Mouse (Mus musculus): ENCODE results near the gene Sult4a1. TPM values are rescaled to one million over a fixed set of nuclear protein-coding genes. Genes with fewer than 3 reads are reported as not detected.
"Not testable (repeated sequence)": the region's sequence is repeated elsewhere in the genome, so short reads cannot be mapped to it uniquely, and the experiment has no call there.

The Sult4a1 gene
- polyA plus RNA-seq, 1 experiment from 2014 or later: 0.80 TPM

- H3K4me2 ChIP-seq: no peak overlapping the region
- H3K9ac ChIP-seq: no peak overlapping the region
- ATAC-seq (ENCODE audit: insufficient number of reproducible peaks, low FRiP score): no peak
- no peaks in the 10 kb centered on the region for H3K36me3 ChIP-seq
- no peaks in the 10 kb centered on the region for H3K9me3 ChIP-seq (replicated peaks)
- H3K27me3 ChIP-seq (replicated peaks): peaks cover 27% of the 10 kb centered on the region
- WGBS: 58% methylated on average over 4 of the region's 4 CpGs
- no peak overlapping the region for H3K27ac ChIP-seq (ENCODE audit: poor library complexity, severe bottlenecking)
- H3K4me3 ChIP-seq: no peak overlapping the region
- no peaks in the 10 kb centered on the region; the same call in 1 of the 2 replicates for H3K4me1 ChIP-seq (replicated peaks)
Observed at GRCm38 (mm10) chr15:84126447-84126846, 20.9 kb upstream of the Sult4a1 start.

GRCm38 (mm10) chr15:84124086-84124485 is 18.5 kb upstream of the Sult4a1 start:
- 52% methylated on average over 7 of the region's 7 CpGs for WGBS
- ATAC-seq (ENCODE audit: insufficient number of reproducible peaks, low FRiP score): no peak
- no peaks in the 10 kb centered on the region for H3K36me3 ChIP-seq
- peaks cover 32% of the 10 kb centered on the region for H3K27me3 ChIP-seq (replicated peaks)
- no peak overlapping the region for H3K27ac ChIP-seq (ENCODE audit: poor library complexity, severe bottlenecking)
- no peaks in the 10 kb centered on the region for H3K9me3 ChIP-seq (replicated peaks)
- no peak overlapping the region for H3K4me3 ChIP-seq
- no peak overlapping the region for H3K9ac ChIP-seq
- H3K4me2 ChIP-seq: no peak overlapping the region
- H3K4me1 ChIP-seq (replicated peaks): no peaks in the 10 kb centered on the region

GRCm38 (mm10) chr15:84123075-84123474 is 17.5 kb upstream of the Sult4a1 start, which contains the start of gene Pnpla5:
Pnpla5 (minus strand) TSS chr15:84123175.
- Histone ChIP-seq H3K9me3 (replicated peaks) (no peaks in the 10 kb centered on the region), H3K9ac (no peak within 1 kb of the TSS), H3K27me3 (replicated peaks) (peaks cover 37% of the 10 kb centered on the region), H3K36me3 (no peaks in the 10 kb centered on the region), H3K4me2 (no peak within 1 kb of the TSS), H3K4me3 (no peak within 1 kb of the TSS), H3K27ac (ENCODE audit: poor library complexity, severe bottlenecking) (no peak within 1 kb of the TSS), H3K4me1 (replicated peaks) (no peaks in the 10 kb centered on the region)
- 55% methylated on average over 8 of the region's 8 CpGs for WGBS
- ATAC-seq (ENCODE audit: insufficient number of reproducible peaks, low FRiP score): no peak

- H3K4me2 ChIP-seq: no peak overlapping the region
- no peaks in the 10 kb centered on the region for H3K9me3 ChIP-seq (replicated peaks)
- H3K27me3 ChIP-seq (replicated peaks): peaks cover 31% of the 10 kb centered on the region
- no peaks in the 10 kb centered on the region for H3K4me1 ChIP-seq (replicated peaks)
- no peak for ATAC-seq (ENCODE audit: insufficient number of reproducible peaks, low FRiP score)
- 74% methylated on average over 7 of the region's 7 CpGs for WGBS
- H3K9ac ChIP-seq: no peak overlapping the region
- H3K4me3 ChIP-seq: no peak overlapping the region
- H3K36me3 ChIP-seq: no peaks in the 10 kb centered on the region
- no peak overlapping the region for H3K27ac ChIP-seq (ENCODE audit: poor library complexity, severe bottlenecking)
Observed at GRCm38 (mm10) chr15:84121036-84121435, 15.5 kb upstream of the Sult4a1 start.

GRCm38 (mm10) chr15:84120612-84121011 is 15.1 kb upstream of the Sult4a1 start:
- Histone ChIP-seq H3K27me3 (replicated peaks) (peaks cover 31% of the 10 kb centered on the region), H3K4me2 (no peak overlapping the region), H3K36me3 (no peaks in the 10 kb centered on the region), H3K27ac (ENCODE audit: poor library complexity, severe bottlenecking) (no peak overlapping the region), H3K9ac (no peak overlapping the region), H3K4me3 (no peak overlapping the region), H3K9me3 (replicated peaks) (no peaks in the 10 kb centered on the region), H3K4me1 (replicated peaks) (no peaks in the 10 kb centered on the region)
- ATAC-seq (ENCODE audit: insufficient number of reproducible peaks, low FRiP score): no peak
- 20% methylated on average over 6 of the region's 6 CpGs for WGBS

GRCm38 (mm10) chr15:84116466-84116865 is 10.9 kb upstream of the Sult4a1 start:
- ATAC-seq (ENCODE audit: insufficient number of reproducible peaks, low FRiP score): no peak
- no peaks in the 10 kb centered on the region for H3K9me3 ChIP-seq (replicated peaks)
- H3K9ac ChIP-seq: no peak overlapping the region
- no peak overlapping the region for H3K4me2 ChIP-seq
- 72% methylated on average over 1 of the region's 1 CpGs for WGBS
- H3K27ac ChIP-seq (ENCODE audit: poor library complexity, severe bottlenecking): no peak overlapping the region
- peaks cover 22% of the 10 kb centered on the region for H3K27me3 ChIP-seq (replicated peaks)
- H3K4me3 ChIP-seq: no peak overlapping the region
- H3K36me3 ChIP-seq: no peaks in the 10 kb centered on the region
- no peaks in the 10 kb centered on the region for H3K4me1 ChIP-seq (replicated peaks)

GRCm38 (mm10) chr15:84115727-84116126 is 10.2 kb upstream of the Sult4a1 start:
- WGBS: 44% methylated on average over 5 of the region's 5 CpGs
- no peak; the same call in 1 of the 2 replicates for ATAC-seq (ENCODE audit: insufficient number of reproducible peaks, low FRiP score)

GRCm38 (mm10) chr15:84113873-84114272 is 8.3 kb upstream of the Sult4a1 start:
- H3K27me3 ChIP-seq (replicated peaks): peaks cover 14% of the 10 kb centered on the region; the same call in 1 of the 2 replicates
- no peak overlapping the region for H3K9ac ChIP-seq
- no peak overlapping the region for H3K4me2 ChIP-seq
- H3K27ac ChIP-seq (ENCODE audit: poor library complexity, severe bottlenecking): no peak overlapping the region
- no peaks in the 10 kb centered on the region for H3K36me3 ChIP-seq
- no peak overlapping the region for H3K4me3 ChIP-seq
- H3K4me1 ChIP-seq (replicated peaks): no peaks in the 10 kb centered on the region
- 59% methylated on average over 6 of the region's 6 CpGs for WGBS
- no peak for ATAC-seq (ENCODE audit: insufficient number of reproducible peaks, low FRiP score)
- no peaks in the 10 kb centered on the region for H3K9me3 ChIP-seq (replicated peaks)

More at GRCm38 (mm10) chr15:84115727-84116126, 10.2 kb upstream of the Sult4a1 start:
- Histone ChIP-seq H3K4me1 (replicated peaks) (no peaks in the 10 kb centered on the region), H3K9ac (no peak overlapping the region), H3K4me2 (no peak overlapping the region), H3K27me3 (replicated peaks) (peaks cover 18% of the 10 kb centered on the region), H3K9me3 (replicated peaks) (no peaks in the 10 kb centered on the region), H3K4me3 (no peak overlapping the region), H3K36me3 (no peaks in the 10 kb centered on the region), H3K27ac (ENCODE audit: poor library complexity, severe bottlenecking) (no peak overlapping the region)

- H3K36me3 ChIP-seq: no peaks in the 10 kb centered on the region
- H3K27ac ChIP-seq (ENCODE audit: poor library complexity, severe bottlenecking): no peak overlapping the region
- H3K4me1 ChIP-seq (replicated peaks): peaks cover 8% of the 10 kb centered on the region; the same call in 1 of the 2 replicates
- H3K9me3 ChIP-seq (replicated peaks): no peaks in the 10 kb centered on the region
- no peak overlapping the region for H3K4me3 ChIP-seq
- no peak overlapping the region for H3K4me2 ChIP-seq
- H3K9ac ChIP-seq: no peak overlapping the region
- 8% methylated on average over 13 of the region's 13 CpGs for WGBS
- no peak for ATAC-seq (ENCODE audit: insufficient number of reproducible peaks, low FRiP score)
- H3K27me3 ChIP-seq (replicated peaks): peaks cover 44% of the 10 kb centered on the region
Observed at GRCm38 (mm10) chr15:84108899-84109298, 3.3 kb upstream of the Sult4a1 start.

- H3K9ac ChIP-seq: peak overlapping the region; percentile 60; the same call in 1 of the 2 replicates
- H3K27me3 ChIP-seq (replicated peaks): peaks cover 62% of the 10 kb centered on the region
- H3K4me2 ChIP-seq: peak overlapping the region; percentile 96
- H3K9me3 ChIP-seq (replicated peaks): no peaks in the 10 kb centered on the region
- H3K36me3 ChIP-seq: no peaks in the 10 kb centered on the region
- ATAC-seq (ENCODE audit: insufficient number of reproducible peaks, low FRiP score): no peak
- no peak overlapping the region for H3K27ac ChIP-seq (ENCODE audit: poor library complexity, severe bottlenecking)
- 11% methylated on average over 12 of the region's 12 CpGs for WGBS
- peak overlapping the region; percentile 61 for H3K4me3 ChIP-seq
- peaks cover 8% of the 10 kb centered on the region; the same call in 1 of the 2 replicates for H3K4me1 ChIP-seq (replicated peaks)
Observed at GRCm38 (mm10) chr15:84105924-84106500, 458 bp upstream of the Sult4a1 start.

- Histone ChIP-seq H3K4me1 (replicated peaks) (peaks cover 8% of the 10 kb centered on the region; the same call in 1 of the 2 replicates), H3K9me3 (replicated peaks) (no peaks in the 10 kb centered on the region), H3K36me3 (no peaks in the 10 kb centered on the region), H3K9ac (no peak overlapping the region), H3K4me3 (0 out of 2 replicates have a peak overlapping the region, but pooled peaks have one; percentile 61), H3K27ac (ENCODE audit: poor library complexity, severe bottlenecking) (no peak overlapping the region), H3K27me3 (replicated peaks) (peaks cover 62% of the 10 kb centered on the region), H3K4me2 (no peak overlapping the region)
- no peak for ATAC-seq (ENCODE audit: insufficient number of reproducible peaks, low FRiP score)
- WGBS: 70% methylated on average over 7 of the region's 7 CpGs
Observed at GRCm38 (mm10) chr15:84104626-84105025, 928 bp downstream of the Sult4a1 start.

- H3K27me3 ChIP-seq (replicated peaks); ATAC-seq (ENCODE audit: insufficient number of reproducible peaks, low FRiP score); H3K4me3 ChIP-seq; H3K27ac ChIP-seq (ENCODE audit: poor library complexity, severe bottlenecking); H3K9me3 ChIP-seq (replicated peaks); H3K4me1 ChIP-seq (replicated peaks); H3K4me2 ChIP-seq; H3K36me3 ChIP-seq; H3K9ac ChIP-seq: not testable (repeated sequence)
- WGBS: 81% methylated on average over 15 of the region's 15 CpGs
Observed at GRCm38 (mm10) chr15:84097536-84097935, 8.0 kb downstream of the Sult4a1 start.

Data from heart, embryonic 12.5 days (tissue).